Mouse (Mus musculus): Measurements from ENCODE around the gene Bmp8a.
"Not testable (repeated sequence)": the region's sequence is repeated elsewhere in the genome, so short reads cannot be mapped to it uniquely, and the experiment has no call there.

Gene Bmp8a

DNA sequence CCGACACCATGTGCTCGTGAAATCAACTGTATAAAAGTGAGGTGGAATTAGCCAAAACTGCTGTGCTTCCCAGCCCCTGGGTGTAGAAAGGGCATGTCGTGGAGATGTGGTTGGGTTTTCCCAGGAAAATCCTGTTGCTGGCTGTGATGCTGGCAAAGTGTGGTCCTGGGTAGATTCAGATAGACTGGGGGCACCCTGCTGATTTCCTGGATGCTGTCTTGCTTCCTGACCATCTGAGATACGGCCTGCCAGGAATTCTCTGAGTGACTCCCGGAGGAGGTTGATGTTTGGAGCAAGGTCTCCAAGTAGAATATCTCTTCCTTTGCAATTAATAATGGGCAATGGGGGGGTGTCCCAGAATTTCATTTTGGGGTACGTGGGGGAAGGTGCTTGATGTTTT lies 14.1 kb downstream of the Bmp8a start:
- no peak for DNase-seq

DNA sequence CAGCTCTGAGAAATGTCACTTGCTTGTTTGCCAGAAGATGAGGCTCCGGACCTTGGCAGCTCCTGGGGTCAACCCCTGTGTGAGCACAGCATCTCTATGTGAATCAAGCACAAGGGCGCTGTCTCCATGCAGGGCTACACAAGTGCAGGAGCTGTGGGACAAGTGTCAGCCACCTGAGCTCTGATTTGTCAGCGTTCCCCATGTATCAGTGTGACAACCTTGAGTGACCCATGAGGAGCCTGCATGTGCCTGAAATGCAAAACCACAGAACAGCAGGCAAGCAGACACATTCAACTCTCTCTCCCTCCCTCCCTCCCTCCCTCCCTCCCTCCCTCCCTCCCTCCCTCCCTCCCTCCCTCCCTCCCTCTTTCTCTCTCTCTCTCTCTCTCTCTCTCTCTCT lies 15.4 kb downstream of the Bmp8a start:
- DNase-seq, result no peak

DNA sequence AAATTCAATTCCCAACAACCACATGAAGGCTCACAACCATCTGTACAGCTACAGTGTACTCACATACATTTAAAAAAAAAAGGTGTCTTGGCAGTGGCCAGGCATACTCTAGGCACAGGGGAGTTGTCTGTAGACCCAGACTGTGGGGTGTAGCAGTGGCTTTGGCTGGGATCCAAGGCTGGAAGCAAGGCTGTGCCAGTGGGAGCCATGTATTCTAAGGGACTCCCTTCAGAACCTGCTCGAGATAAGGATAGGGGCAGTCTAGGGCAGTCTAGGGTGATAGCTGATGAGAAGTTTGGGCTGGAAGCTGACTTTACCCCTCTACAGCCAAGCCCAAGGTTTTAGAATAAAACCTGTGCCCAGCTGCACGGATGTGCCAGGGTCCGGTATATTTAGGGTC lies 17.0 kb downstream of the Bmp8a start:
- no peak for DNase-seq

DNA sequence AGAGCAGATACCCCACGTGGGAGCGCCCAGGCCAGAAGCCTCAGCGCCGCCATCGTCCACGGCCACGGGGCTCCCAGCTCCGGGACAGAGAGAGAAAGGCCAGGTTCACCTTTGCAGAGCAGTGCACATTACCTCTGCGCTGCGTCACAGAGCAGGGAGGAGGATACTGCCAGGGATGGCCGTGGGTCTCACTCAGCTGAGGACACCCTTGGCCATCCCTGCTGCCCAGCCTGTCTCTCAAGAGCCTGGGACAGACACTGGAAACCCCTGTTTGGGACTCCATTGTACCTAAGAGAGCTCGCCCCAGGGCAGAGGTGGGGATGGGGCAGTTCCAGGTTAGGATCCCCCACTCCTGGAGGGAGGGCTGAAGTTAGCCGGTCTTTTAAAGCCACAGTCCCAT lies 19.5 kb downstream of the Bmp8a start, which contains the start of gene Oxct2a:
Gene Oxct2a (minus strand): TSS at position 101 of the 400 bp plus-strand sequence.
- no peak for DNase-seq

DNA sequence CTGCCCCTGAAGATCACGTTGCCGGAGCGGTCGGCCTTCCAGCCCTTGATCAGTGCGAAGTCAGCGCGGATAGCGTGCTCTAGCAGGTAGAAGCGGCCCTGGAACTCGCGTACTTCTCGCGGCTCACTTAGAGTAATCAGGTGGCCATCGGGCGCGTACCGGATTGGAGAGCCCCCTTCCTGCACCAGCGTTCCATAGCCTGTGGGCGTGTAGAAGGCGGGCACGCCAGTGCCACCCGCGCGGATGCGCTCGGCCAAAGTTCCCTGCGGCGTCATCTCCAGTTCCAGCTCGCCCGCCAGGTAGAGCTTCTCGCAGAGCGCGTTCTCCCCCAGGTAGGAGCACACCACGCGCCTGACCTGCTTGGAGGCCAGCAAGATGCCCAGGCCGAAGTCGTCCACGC lies 20.1 kb downstream of the Bmp8a start:
- DNase-seq, result not testable (repeated sequence)

DNA sequence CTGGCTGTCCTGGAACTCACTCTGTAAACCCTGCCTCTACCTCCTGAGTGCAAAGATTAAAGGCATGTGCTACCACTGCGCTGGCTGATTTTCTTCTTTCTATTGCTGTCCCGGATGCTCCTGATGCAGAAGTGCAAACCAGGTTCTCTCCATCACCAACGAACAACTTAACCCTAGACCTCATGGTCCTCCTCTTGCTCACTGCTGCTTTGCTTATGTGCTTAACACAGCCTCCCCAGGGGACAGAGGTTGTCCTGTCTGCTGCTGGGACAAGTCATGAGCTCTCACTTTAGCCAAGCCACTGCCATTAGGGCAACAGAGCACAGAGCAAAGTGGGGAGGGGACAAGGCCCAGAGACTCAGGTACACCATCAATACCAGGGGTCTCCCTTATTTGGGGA lies 28.6 kb downstream of the Bmp8a start:
- DNase-seq, result no peak

DNA sequence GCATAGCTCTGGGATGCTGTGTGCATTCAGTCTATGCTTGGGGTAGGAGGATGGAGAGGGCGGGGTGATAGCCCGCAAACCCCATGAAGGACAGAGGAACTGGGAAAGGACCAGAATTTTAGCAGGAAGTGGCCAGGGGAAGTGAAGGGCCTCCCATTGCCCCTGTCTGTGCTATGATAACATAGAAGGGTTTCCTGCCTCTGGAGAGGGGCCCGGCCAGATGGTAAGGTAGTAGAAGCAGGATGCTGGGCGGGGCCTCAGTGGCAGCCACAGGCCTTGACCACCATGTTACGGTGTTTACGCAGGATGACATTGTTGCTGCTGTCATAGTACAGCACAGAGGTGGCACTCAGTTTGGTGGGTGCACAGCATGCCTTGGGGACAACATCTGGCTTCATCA lies 30.0 kb downstream of the Bmp8a start:
- peak; percentile 42 for DNase-seq

DNA sequence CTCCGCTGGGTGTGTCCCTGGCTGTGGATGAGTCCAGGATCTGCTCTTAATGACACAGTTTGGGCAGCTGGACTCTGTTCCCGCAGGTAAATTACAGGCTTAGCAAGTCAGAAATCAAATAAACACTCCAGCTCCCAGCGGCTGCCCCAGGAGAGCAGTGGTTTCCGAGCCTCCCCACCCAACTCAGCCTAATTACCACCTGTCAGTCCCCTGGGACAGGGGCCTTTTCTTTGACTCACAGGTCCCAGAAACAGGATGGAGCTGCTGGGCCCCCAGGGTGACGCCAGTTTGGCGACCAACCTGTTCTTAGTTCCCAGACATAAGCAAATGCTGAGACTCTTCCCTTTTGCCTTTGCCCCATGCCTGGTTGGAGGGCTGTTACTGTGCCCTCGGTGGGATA lies 31.2 kb downstream of the Bmp8a start:
- DNase-seq, result no peak

DNA sequence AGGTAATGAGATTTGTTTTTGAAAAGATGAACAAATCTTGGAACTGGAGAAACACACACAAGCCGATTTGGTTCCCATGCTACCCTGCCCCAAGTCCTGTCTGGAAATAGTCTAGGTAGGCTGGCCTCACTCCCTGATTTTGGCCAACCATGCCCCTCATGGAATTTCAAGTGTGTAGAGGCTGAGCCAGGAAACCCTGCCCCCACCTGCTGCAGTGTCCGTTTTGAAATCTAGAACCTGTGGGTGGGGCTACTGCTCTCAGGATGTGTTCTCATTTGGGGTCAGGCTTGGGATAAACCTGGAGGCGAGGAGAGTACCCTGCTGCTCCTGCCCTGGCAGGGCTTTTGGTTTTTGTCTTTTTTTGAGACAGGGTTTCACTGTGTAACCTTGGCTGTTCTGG lies 34.8 kb downstream of the Bmp8a start:
- no peak for DNase-seq

DNA sequence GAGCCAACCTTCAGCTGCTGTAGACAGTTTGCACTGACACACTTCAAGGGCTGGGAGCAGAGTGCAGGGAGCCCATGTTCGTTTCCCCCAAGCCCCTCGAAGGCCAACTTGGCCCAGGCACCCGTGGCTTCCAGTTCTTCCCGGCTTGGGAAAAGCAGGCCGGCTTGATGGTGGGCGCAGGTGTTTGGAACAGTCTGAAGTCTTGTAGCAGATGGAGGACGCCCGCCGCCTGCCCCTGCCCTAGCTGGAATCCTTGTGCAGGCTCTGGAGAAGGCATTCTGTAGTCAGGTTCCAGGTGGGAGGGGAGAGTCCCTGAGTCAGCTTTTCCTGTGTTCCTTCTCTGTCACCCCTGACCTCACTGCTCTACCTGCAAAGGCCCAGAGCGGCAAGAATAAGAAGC lies 36.1 kb downstream of the Bmp8a start:
- no peak for DNase-seq

DNA sequence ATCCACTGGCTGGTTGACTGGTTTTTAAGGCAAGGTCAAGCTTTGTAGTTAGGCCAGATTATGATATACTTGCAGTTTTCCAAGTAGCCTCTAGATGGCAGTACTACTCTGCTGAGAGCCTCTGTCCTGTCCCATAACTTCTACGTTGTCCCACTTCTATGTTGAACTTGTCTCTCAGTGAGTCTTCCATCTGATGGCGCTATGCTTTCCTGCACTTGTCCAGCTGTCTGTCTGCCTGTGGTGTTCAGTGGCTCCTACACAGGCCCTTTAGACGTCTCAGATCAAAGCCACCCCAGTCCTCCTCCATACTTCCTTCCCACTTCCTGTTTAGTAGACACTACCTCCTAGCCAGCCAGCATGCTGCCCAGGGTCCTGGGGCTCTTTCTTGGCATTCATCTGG lies 37.3 kb downstream of the Bmp8a start:
- no peak for DNase-seq

DNA sequence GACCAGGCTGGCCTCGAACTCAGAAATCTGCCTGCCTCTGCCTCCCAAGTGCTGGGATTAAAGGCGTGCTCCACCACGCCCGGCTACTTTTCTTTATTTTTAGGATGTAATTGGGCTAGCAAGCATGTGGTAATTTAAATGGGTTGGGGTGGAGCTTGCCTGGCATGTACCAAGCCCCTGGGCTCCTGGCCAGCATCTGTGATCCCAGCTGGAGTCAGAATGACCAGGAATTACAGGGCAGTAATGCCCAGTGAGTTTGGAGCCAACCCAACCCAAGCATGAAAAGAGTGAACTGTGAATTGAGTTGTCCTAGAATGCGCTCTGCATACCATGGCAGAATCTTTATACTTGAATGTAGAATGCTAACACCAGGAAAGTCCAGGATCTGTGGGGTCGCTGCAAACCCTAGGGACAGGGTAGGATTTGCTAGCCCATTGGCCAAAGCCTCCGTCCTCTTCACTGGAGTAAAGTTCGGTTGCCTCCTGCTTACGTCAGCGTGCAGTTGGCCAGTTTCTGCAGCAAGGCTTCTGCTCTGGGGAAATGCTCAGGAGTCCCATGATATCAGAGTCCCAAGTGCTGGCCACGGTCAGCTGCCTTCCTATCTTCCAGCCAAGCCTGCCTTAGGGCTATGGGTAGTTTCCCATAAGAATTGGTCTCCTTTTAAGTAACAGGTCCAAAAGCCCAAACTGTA lies 43.9 kb downstream of the Bmp8a start:
- DNase-seq, result no peak

DNA sequence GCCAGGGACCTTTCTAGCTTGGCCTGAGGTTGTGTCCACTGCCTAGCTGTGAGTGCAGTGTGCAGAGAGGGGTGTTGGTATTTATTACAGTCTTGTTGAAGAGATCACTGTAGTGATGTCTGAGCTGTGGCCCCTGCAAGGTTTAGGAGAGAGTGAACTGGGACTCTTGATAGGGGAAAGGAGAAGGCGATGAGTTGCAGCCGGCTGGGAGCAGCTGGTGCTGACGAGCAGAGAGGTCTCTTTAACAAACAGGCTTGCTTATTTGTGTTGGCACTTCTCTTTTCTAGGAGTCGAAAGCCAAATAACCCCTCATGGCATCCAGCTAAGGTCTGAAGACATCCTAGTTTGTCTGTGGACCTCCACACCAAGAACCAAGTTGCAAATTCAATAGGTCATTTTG lies 44.8 kb downstream of the Bmp8a start:
- no peak for DNase-seq

DNA sequence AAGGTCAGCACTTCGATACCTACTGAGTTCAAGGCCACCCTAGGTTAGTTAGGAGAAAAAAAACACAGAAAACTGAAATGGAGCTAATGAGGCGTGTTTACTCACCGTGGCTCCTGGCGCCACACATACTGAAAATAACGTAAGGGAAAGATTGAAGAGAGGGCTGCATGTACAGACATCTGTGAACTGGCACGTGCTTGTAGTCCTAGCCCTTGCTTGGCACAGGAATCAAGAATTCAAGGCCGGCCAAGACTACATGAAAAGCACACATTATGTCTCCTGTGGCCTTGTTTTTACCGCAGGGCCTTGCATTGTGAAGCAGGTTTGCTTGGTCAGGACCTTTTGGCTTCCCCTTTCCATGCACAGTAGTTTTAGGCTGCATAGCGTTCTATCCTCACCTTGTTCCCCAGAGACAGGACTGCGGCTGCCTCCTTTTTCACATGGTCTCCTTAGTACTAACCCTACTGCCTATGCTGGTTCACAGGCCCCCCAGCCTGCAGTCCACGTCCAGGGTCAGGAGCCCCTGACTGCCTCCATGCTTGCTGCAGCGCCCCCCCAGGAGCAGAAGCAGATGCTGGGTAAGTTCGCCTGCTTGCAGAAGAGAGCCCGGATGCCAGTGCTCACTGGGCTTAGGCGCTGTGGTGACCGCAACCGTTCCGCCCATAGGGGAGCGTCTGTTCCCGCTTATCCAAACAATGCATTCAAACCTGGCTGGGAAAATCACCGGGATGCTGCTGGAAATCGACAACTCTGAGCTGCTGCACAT lies 45.7 kb downstream of the Bmp8a start:
- no peak for DNase-seq

DNA sequence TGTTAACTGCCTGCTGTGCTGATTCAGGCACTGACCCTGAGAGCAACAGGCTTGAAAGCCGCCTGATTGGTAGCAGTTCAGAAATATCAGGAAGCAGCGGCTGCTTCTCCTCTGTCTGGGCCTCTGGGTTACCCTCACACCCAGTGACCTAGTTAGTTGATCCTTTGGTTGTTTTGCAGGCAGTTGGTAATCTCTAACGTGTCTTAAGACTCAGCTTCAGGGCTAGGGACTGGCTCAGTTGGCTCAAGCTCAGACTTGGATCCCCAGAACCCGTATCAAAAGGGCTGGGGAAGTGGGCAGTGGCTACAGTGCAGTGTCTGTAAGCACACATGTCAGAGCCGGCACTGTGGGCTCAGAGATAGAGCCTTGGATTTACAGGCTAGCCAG lies 46.9 kb downstream of the Bmp8a start:
- DNase-seq, result no peak

DNA sequence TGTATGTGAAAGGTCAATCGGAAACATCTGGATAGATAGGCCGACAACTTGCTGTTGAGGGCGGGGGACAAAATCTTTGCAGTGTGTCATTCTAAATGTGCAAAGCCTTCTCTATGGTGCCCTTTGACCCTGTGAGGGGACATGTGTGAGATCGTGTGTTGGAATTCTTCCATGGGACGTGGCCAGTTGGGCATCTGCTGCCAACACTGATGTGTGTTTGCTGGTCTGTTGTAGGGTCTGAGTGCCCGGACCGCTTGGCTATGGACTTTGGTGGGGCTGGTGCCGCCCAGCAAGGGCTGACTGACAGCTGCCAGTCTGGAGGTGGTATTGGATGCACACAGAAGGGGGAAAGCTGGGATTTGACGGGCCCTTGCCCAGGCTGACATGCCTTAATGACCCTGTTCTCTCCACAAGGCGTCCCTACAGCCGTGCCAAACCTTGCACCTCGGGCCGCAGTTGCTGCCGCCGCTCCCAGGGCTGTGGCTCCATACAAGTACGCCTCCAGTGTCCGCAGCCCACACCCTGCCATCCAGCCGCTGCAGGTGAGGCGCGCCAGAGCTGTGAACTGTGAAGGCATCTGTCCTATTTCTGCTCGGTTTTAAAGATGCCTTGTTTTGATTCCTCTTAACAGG lies 47.4 kb downstream of the Bmp8a start:
- DNase-seq, result no peak

DNA sequence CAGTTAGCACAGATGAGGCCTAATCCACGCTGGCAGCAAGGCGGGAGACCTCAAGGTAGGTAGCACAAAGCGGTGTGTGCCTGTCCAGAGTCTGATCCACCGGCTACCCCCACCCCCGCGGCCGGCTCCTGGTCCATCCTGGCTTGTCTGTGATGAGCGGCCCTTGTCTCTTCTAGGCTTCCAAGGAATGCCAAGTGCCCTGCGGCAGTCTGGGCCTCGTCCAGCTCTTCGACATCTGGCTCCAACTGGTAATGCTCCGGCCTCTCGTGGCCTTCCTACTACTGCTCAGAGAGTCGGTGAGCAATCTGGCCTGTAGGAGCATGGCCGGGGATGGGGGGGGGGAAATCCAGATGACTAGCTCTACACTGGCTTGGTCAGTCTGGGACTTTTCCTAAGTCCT lies 48.0 kb downstream of the Bmp8a start:
- DNase-seq, result not testable (repeated sequence)

DNA sequence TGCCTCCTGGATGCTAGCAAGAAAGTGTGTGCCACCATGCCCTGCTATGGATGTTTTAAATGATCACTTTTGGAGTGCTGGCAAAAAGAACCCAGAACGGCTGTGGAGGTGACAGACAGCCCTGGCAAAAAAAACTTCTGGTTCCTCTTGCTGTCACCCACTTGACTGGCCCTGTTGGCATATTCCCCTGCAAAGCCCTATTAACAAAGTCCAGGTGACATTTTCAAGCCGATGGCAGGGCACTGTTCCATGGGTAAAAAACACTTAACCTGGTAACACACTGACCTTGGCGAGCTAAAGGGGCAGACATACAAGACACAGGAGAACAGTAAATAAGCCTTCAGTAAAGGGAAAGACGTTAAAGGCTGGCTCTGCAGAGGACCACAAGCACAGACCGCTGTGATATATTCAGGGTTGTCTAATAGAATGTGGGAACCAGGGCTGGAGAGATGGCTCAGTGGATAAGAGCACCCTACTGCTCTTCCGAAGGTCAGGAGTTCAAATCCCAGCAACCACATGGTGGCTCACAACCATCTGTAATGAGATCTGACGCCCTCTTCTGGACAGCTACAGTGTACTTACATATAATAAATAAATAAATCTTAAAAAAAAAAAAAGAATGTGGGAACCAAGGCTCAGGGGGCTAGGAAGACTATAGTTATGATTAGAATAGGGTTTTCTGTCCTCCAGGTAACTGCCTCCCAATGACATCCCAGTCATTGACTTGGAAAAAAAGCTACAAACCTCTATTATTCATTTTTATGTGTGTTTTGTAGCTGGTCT lies 49.2 kb downstream of the Bmp8a start:
- no peak for DNase-seq

DNA sequence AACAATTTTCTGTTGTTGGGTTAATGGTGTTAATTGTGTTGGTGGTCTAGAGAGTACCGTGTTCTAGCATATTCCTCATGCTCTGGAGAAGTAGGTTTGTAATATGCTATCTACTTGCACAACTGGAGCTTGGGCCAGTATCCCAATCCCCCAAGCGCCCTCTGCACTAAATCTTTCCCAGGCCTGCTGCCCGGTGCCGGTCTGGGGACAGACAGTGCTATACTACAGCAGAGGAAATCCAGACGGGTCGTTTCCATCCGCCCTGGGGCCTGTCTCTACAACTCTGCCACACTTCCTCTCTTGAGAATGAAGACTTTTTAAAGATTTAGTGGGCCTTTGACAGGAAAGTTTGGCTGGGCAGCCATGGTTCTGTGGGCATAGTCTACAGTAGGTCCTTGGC lies 50.1 kb downstream of the Bmp8a start:
- DNase-seq, result no peak

DNA sequence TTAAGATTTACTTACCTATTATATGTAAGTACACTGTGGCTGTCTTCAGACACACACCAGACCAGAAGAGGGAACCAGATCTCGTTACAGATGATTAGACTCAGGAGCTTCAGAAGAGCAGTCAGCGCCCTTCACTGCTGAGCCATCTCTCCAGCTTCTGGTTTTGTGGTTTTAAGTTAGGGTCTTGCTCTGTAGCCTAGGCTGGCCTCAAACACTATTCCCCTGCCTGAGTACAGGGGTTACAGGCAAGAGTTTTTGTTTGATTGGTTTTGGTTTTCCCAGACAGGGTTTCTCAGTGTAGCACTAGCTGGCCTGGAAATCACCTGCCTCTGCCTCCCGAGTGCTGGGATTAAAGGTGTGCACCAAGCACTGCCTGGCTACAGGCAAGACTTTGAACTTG lies 50.7 kb downstream of the Bmp8a start:
- DNase-seq, result no peak

DNA sequence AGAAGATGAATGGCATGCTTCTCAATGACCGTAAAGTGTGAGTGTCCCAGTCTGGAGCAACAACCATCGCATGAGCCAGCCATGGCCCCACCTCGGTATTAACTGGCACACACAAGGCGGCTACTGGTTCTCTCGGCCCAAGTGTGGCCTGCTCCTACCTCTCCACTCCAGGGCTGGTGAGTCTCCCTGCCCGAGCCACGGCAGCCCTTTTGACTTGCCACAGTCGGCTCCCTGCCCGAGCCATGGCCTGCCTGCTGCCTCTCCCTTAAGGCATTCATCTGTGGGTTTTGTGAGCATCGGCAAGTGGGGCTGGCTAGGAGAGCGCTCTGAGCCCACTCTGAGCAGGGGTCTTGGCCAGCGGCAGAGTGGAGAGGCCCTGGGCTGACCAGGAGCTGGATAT lies 54.0 kb downstream of the Bmp8a start:
- DNase-seq, result no peak

DNA sequence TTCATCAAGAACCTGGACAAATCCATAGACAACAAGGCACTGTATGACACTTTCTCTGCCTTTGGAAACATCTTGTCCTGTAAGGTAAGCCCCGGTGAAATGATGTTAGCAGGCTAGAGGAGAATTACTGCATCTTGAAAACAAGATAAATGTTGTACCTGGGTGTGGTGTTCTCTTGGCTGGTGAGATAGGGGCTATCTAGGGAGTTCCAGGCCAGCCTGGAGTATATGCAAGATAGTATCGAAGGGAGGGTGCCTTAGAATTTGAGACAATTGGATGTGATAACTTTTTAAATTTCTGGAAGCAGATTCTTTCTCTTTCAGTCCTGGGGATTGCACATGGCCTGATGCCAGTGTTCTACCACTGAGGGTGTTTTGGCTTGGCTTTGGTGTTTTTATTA lies 56.3 kb downstream of the Bmp8a start:
- peak; percentile 76 for DNase-seq
